Mouse (Mus musculus) bone marrow macrophage, adult 2 months (primary cell): ENCODE results near the gene Ccm2l. TPM values are rescaled to one million over a fixed set of nuclear protein-coding genes. Genes with fewer than 3 reads are reported as not detected.

Source experiments
- H3K27ac ChIP-seq: 2 replicates; pipeline ENCODE4 v1.5.1; 2012; ENCODE audit warnings: low read depth, low read length; ENCODE audit not compliant: insufficient read depth
- H3K4me1 ChIP-seq: 2 replicates; pipeline ENCODE4 v1.6.1; 2012; ENCODE audit warnings: low read length; ENCODE audit not compliant: control insufficient read depth, insufficient read depth
- H3K4me3 ChIP-seq: 2 replicates; pipeline ENCODE4 v1.5.1; 2012; ENCODE audit warnings: mild to moderate bottlenecking, low read length, moderate library complexity; ENCODE audit not compliant: insufficient read depth
- CTCF ChIP-seq: IDR thresholded peaks from 2 replicates; pipeline ENCODE4 v1.5.1; 2012; ENCODE audit warnings: low read depth, mild to moderate bottlenecking, low read length, moderate library complexity
- POLR2A ChIP-seq: IDR thresholded peaks from 2 replicates; pipeline ENCODE4 v1.6.1; 2012; ENCODE audit warnings: mild to moderate bottlenecking, low read depth, low read length, borderline replicate concordance
- polyA plus RNA-seq: library from polyadenylated mRNA; stranded (reverse); fragments of >200 nt; gene quantifications from 2 replicates; pipeline ENCODE4 v1.2.4, GENCODE M21; 2012; ENCODE audit not compliant: missing spikeins, insufficient read depth, insufficient read length

The Ccm2l gene
- polyA plus RNA-seq: not detected in 2 replicates

GRCm38 (mm10) chr2:153065747-153066508 lies at the start of gene Ccm2l:
TSS of gene Ccm2l (plus strand) at chr2:153065955.
- TF ChIP-seq POLR2A: no peak
- TF ChIP-seq CTCF: no peak
- Histone ChIP-seq H3K27ac (no peak within 1 kb of the TSS), H3K4me1 (no peaks in the 10 kb centered on the region), H3K4me3 (no peak within 1 kb of the TSS)

DNA sequence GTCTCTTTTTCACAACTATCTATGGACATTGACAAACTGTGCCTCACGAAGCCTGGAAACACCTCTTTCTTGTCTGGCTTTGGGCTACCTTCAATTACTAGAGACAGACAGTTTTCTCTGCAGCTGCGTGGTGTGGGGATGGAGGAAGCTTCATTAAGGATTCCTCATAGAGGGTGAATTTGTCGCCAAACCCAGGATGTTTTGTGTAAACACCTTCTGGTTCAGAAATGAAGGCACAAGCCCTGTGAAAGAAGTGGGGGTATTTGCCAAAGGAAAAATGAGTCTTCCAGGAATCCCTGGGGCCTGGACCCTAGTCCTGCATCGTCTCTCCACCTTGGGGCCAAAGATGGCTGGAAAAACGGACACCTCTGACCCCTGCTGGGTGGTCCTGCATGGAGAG lies 49.0 kb upstream of the Ccm2l start:
- no peak for TF ChIP-seq CTCF
- Histone ChIP-seq H3K4me3 (no peak overlapping the region), H3K27ac (no peak overlapping the region), H3K4me1 (peaks cover 5% of the 10 kb centered on the region; the same call in 1 of the 2 replicates)

DNA sequence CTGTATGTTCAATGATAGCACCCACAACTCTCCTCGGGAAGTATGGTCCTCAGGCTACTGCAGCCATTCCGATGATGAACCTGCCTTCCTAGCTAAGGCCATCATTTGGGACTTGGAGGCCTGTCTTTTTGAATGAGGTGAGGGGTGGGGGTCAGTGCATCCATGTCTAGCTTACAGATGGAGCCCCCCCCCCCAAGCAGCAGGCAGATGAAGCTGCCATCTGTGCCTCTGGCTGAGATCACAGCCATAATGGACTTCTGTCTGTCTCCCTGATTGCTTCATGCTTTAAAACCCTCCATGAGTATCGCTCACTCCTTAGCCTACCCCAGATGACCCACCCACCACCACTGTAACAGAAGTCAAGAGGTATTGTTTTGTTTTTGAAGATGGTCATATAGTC lies 46.4 kb upstream of the Ccm2l start:
- H3K27ac ChIP-seq: no peak overlapping the region
- no peak for TF ChIP-seq CTCF
- no peak for TF ChIP-seq POLR2A
- H3K4me1 ChIP-seq: no peaks in the 10 kb centered on the region
- H3K4me3 ChIP-seq: no peak overlapping the region

- Histone ChIP-seq H3K4me3 (no peak overlapping the region), H3K27ac (no peak overlapping the region), H3K4me1 (no peaks in the 10 kb centered on the region)
- TF ChIP-seq CTCF: no peak
- no peak for TF ChIP-seq POLR2A
Observed at GRCm38 (mm10) chr2:153021163-153021562, 44.6 kb upstream of the Ccm2l start.

- Histone ChIP-seq H3K4me3 (no peak overlapping the region), H3K4me1 (no peaks in the 10 kb centered on the region), H3K27ac (no peak overlapping the region)
- TF ChIP-seq CTCF (no peak), POLR2A (no peak)
Observed at GRCm38 (mm10) chr2:153022855-153023254, 42.9 kb upstream of the Ccm2l start.

DNA sequence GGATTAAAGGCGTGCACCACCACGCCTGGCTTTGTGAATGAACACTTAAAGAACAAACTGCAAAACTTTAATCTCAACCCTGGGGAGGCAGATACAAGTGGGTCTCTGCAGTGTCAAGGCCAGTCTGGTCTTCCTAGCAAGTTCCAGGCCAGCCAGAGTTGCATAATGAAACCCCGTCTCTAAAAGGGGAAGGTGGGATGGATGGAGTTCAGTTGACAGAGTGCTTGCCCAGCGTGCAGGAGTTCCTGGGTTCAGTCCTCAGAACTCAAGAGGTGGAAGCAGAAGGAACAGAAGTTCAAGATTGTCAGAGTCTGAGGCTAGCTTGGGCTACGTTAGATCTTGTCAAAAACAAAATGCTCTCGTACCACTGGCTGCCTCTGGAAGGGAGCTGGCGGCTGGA lies 39.7 kb upstream of the Ccm2l start:
- no peak overlapping the region for H3K27ac ChIP-seq
- TF ChIP-seq POLR2A: no peak
- no peak overlapping the region for H3K4me3 ChIP-seq
- no peaks in the 10 kb centered on the region for H3K4me1 ChIP-seq

GRCm38 (mm10) chr2:153027501-153027900 lies 38.3 kb upstream of the Ccm2l start:
- no peak overlapping the region for H3K4me3 ChIP-seq
- H3K27ac ChIP-seq: no peak overlapping the region
- no peaks in the 10 kb centered on the region for H3K4me1 ChIP-seq
- TF ChIP-seq CTCF (no peak), POLR2A (no peak)

GRCm38 (mm10) chr2:153030422-153030821 lies 35.3 kb upstream of the Ccm2l start:
- no peak overlapping the region for H3K27ac ChIP-seq
- H3K4me1 ChIP-seq: no peaks in the 10 kb centered on the region
- TF ChIP-seq POLR2A (no peak), CTCF (no peak)
- no peak overlapping the region for H3K4me3 ChIP-seq

- no peaks in the 10 kb centered on the region for H3K4me1 ChIP-seq
- TF ChIP-seq CTCF (no peak), POLR2A (no peak)
- H3K27ac ChIP-seq: no peak within 1 kb of the TSS
- H3K4me3 ChIP-seq: no peak within 1 kb of the TSS
Observed at GRCm38 (mm10) chr2:153031126-153032082, 34.4 kb upstream of the Ccm2l start, which contains the start of gene Xkr7. TSS of gene Xkr7 (plus strand) at chr2:153031852.
